Mouse (Mus musculus) bone marrow, adult 2 months (tissue): ENCODE results near the gene Pnp.

Source experiments
- CTCF ChIP-seq: fragments of 200-500 bp; IDR thresholded peaks from 2 replicates; pipeline ENCODE4 v1.5.1; 2011; ENCODE audit warnings: low read length, control low read depth; ENCODE audit not compliant: control insufficient read depth, insufficient read depth
- POLR2A ChIP-seq: fragments of 200-500 bp; IDR thresholded peaks from 2 replicates; pipeline ENCODE4 v1.6.1; 2011; ENCODE audit warnings: low read depth, mild to moderate bottlenecking, control low read depth, low read length, borderline replicate concordance; ENCODE audit not compliant: control insufficient read depth

DNA sequence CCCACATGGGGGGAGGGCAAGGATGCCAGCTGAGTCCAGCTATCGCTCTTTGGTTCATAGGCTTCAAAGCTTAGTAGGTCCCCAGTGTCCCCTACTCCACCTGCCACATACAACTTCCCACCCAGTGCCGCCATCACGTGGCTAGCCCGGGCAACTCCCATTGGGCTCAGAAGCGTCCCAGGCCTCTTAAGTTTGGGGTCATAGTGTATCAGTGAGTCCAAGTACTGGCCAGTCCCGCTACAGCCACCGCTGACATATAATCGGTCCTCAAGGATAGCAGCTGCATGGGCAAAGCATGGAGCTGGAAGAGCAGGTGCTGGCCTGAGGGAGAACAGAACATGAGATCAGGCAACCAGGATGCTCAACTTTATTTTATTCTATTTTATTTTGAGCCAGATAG is 39.3 kb upstream of the Pnp start:
- TF ChIP-seq CTCF (no peak), POLR2A (no peak)
